Mouse (Mus musculus) kidney, postnatal 4 days (tissue): ENCODE data around the gene Rarres2.
"Not testable (repeated sequence)": the region's sequence is repeated elsewhere in the genome, so short reads cannot be mapped to it uniquely, and the experiment has no call there.

Experiments used
- DNase-seq, 2 experiments: peaks; one replicate each; pipeline ENCODE4 v3.0.0; 2021; ENCODE audit warnings: mixed read lengths in 2 of 2

The Rarres2 gene

GRCm38 (mm10) chr6:48540721-48541120, 31.9 kb downstream of the Rarres2 start:
- DNase-seq = no peak

- no peak for DNase-seq
Observed at GRCm38 (mm10) chr6:48539860-48540259, 32.7 kb downstream of the Rarres2 start.

- DNase-seq = peak; percentile 82 to 87
Observed at GRCm38 (mm10) chr6:48538841-48539737, 33.5 kb downstream of the Rarres2 start.

GRCm38 (mm10) chr6:48537105-48537954, 35.3 kb downstream of the Rarres2 start, which contains the start of gene Atp6v0e2:
Gene Atp6v0e2, plus strand, starts transcription at chr6:48537615.
- peak; percentile 87 to 92 for DNase-seq

GRCm38 (mm10) chr6:48536091-48536490, 36.5 kb downstream of the Rarres2 start:
- no peak for DNase-seq

GRCm38 (mm10) chr6:48534913-48535312, 37.7 kb downstream of the Rarres2 start:
- DNase-seq = no peak

GRCm38 (mm10) chr6:48533475-48533874, 39.1 kb downstream of the Rarres2 start:
- DNase-seq = no peak

GRCm38 (mm10) chr6:48530862-48531261, 41.7 kb downstream of the Rarres2 start:
- DNase-seq = peak; percentile 36 to 49

- no peak for DNase-seq
Observed at GRCm38 (mm10) chr6:48529871-48530440, 42.6 kb downstream of the Rarres2 start.

GRCm38 (mm10) chr6:48529261-48529660, 43.3 kb downstream of the Rarres2 start:
- no peak for DNase-seq

GRCm38 (mm10) chr6:48527901-48528300, 44.7 kb downstream of the Rarres2 start:
- DNase-seq = no peak

GRCm38 (mm10) chr6:48524882-48525281, 47.7 kb downstream of the Rarres2 start:
- not testable (repeated sequence) for DNase-seq
